Mouse (Mus musculus) ovary, postnatal 36 days (tissue): ENCODE measurements around the gene Cd86.

Experiments used
- DNase-seq: peaks from one replicate; pipeline ENCODE4 v3.0.0; 2022; ENCODE audit warnings: low spot score, mixed read lengths

Gene Cd86

DNA sequence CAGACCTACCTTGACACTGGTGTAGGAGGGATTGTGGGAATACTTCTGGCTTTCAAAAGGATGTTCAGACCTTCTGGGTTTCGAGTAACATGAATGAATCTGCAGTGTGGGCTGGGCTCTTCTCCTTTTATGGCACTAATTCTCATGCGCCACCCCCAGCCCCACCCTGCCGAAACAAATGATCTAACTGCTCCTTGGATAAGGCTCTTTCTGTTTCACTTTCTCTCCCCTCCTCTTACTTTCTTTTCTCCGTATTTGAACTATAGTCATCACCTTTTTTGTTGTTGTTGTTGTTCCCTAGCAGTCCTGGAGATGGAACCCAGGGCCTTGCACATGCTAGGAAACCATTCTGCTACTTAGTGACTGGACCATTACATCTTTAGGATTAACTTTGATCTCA lies 67.6 kb downstream of the Cd86 start:
- DNase-seq, result no peak

DNA sequence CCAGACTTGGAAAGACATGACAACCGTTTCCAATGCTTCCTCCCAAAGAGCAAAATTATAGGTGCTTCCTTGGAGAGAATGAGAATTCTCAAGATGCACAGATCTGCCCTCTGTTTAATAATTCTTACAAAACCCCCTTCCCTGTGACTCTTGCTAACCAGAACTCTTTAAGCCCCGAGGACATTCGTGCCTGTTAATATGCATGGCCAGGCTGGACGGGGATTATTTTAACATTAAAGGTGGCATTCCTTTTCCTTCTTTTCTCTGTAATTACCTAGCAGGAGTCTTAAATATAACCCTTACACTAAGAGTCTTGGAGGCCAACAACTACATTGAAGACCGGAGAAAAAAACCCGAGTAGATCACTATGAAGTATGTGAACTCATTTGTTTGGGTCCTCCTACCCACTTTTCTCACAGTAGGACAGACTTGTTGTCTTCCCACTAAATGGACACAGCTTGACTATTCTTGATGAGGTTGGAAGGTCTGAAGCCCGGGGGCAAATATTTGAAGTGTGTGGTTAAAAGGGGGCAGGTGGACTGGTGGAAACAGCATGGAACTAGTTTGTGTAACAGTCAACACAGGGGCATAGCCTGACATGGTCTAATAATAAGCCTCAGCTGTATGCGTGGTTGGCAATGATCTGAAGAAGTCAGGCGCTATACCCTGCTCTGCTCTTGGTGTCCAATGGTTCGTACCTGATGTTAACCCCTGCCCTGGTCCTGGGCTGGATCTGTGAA lies 69.0 kb downstream of the Cd86 start:
- DNase-seq, result no peak

DNA sequence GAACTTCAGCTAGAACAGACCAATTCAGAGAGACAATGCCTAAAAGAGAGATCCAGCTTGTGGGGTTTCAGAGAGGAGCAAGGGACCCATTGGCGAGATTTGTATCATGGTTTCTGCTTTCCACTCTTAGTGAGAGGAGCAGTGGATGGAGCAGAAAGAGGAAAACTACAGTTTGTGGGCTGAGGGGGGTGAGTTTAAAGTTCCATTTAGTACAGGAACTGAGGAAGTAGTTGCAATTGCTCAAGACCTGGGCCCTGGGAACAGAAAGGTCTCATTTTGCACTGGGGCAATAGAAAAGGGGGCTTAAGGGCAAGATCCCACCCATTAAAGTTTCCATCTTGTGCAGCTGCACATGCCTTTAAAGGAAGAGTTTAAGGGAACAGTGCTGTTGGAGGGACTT lies 76.0 kb downstream of the Cd86 start:
- DNase-seq, result no peak

DNA sequence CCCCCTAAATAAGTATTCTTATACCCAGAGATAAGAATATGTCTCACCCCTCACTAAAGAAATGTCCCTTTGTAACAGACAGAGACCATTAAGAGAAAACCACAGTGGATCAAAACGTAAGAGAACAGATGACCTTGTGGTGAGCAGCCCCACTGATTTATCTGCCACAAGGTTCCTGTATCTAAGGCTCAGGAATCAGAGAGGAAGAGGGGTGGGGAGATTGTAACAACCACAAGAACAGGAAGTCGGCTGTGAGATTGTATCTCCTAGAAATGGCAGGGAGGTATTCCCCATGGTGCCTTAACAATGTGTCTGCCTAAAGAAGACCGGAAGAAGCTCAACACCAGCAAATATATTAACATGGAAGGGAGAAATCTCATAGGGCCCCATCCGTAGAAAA lies 77.9 kb downstream of the Cd86 start:
- DNase-seq, result no peak

DNA sequence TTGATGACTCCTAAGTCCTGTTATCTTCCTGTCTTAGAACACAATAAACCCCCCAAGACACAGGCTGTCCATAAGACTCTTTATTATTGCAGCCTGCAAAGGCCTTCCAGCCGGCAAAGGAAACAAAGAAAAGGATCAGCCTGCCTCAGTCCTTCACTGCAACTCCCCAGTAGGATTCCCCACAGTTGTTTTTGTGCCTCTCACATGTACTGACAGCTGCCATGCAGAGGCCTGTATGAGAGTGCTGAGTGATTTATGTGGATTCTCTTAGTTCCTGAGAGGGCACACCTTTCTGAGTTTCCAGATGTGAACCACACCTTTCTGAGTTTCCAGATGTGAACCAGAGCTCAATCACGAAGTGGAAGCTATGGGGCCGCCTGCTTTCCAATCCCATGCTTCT lies 83.8 kb downstream of the Cd86 start:
- no peak for DNase-seq

DNA sequence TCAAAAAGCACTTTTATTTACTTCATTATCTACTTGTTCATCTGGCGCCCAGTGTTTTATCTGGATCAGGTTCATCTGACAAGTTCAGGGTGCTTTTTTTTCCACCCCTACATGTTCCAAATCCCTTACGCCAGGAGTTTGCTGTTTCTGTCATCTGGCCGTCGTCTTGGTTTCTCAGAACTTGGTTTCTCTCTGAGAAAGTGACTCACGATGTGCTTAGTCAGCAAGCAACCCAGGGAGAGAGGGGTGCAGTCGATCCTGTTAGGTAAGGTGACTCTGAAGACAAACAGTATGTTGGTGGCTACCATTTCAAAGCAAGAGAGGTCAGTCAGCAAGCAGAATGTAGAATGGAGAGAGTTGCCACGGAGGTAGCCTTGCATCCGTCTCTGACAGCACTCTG lies 93.9 kb downstream of the Cd86 start:
- no peak for DNase-seq

DNA sequence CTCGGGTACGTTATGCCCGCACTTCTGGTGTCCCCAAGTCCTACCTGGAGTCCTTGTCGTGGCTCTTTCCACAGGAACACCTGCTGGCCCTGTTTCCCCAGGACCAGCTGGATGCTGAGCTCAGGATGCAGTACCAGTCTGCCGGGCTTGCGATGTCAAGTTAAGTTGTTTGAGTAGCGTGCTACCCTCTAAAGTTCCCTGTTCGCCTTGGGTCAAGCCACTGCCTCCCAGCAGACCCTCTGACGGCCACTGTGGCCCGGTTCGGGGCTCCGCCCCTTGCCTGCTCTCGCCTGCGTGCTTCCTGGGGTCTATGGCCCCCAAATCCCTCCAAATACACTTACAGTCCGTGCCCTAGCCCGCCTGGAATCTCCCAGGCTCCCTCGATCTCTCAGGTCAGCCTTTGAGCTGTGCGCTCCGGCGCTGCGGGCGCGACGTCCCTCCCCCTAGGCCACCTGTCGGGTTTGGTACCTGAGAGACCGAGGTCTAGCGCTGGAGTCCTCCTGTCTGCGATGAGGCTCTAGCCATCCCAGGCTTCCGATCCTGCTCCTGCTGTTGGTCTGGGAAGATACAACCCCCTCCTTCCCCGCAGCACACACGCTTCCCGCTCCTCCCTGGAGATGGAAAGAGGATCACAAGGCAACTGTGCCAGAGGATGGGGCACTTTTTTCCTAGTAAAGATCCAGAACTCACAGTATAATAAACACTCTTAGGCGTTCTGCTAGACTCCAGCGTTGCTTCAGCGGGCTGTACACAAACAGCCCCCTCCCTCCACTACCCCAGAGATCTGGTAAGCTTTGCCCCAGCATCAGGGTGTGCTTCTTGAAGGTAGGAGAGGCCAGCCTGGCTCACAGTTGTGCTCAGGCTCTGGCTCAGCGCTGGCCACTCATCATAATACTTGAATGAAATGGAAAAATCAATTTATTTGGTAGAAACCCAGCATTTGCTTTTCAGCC lies 104.2 kb downstream of the Cd86 start, which contains the start of gene Casr:
Gene Casr, minus strand, starts transcription at position 756 of the 953 bp plus-strand sequence.
- DNase-seq, result no peak

DNA sequence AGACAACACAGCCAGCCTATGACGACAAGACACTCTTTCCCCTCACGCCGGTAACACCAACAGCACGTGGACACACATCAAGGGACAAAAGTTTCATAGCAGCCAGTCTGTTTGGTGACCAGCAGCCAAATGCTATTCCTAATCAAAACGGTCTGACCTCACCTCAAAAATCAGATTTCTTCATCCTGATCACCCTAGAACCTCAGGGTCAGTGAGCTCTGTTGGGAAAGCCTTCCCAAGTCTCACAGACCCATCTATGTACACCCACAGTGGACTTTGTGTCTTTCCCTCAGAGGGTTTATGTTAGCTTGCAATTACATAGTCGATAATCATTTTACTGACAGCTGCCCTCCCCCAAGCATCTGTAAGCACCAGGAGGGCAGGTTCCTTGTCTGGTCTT lies 106.3 kb downstream of the Cd86 start:
- DNase-seq, result no peak

DNA sequence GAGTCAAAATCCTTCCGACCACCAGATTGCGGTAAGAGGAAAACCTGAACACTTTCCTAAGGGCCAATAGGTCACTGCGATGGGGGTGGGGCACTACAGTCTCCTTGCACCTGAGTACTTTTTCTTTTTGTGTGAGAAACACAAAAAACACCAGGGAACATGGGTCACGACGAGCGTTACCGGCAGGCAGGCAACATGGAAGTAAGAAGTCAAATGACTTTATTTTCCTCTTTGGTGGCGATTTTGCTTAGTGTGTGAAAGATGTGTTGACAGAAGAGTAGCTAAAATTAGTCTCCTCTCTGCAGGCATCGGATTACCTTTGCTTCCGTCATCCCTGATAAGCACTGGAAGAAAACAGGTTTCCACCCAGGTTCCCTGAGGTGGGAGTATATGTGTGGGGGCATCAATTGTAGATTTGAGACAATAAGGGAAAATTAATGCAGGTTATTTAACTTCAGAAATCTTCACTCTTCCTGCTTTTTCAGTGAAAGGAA lies 110.2 kb downstream of the Cd86 start:
- no peak for DNase-seq
